Mouse (Mus musculus): ENCODE data around the gene Tpcn2.

- TF ChIP-seq CTCF (IDR thresholded peaks at IDR 0.05; ENCODE audit: borderline replicate concordance, control insufficient read depth, extremely low read depth, insufficient read depth, low read length, poor library complexity), result no peak
- no peak for TF ChIP-seq POLR2A (IDR thresholded peaks at IDR 0.05; ENCODE audit: control insufficient read depth, extremely low read depth, insufficient read depth, low read length, poor library complexity)
Measured at GRCm38 (mm10) chr7:145299562-145300320, 15.9 kb upstream of the Tpcn2 start.

Data from thymus, adult 2 months (tissue).